ENCODE assay signal across 21 mouse cellular contexts in the genomic region with DNA sequence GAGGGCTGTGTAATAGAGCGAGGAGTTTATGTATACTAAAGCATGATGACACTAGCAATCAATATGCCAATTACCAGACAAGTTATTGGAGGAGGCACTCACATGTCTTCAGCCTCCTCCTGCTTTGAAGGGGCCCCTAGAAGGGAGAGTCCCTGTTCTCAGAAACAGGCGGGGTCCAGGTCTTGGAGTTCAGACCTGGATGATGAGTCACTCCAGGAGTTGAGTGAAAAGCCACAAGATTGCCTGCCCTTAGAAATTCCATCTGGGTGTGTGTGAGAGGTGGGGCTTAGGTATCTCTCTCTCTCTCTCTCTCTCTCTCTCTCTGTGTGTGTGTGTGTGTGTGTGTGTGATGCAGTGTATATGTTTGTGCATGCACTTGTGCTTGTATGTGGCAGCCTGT.
DNase-seq lines count a peak whose midpoint lies in the region; ATAC-seq lines count a peak whose summit lies in the region.
"Had no signal": no experiment of that assay in that cellular context is flagged by ENCODE, and none has a peak within 500 bp of the region (broad histone marks: within the 10 kb centered on the region; RNA-seq: fewer than 3 reads in every experiment).

No protein-coding gene starts in this region.

- H3K4me1 ChIP-seq in embryonic facial prominence, embryonic 14.5 days (ENCODE audit: control insufficient read depth, insufficient read depth, low read length) = peaks cover 8% of the 10 kb centered on the region; the same call in 1 of the 2 replicates
- peaks cover 26% of the 10 kb centered on the region for H3K4me1 ChIP-seq in embryonic facial prominence, embryonic 10.5 days
- H3K4me1 ChIP-seq: heart, embryonic 15.5 days; hindbrain, embryonic 12.5 days; liver, embryonic 12.5 days had no signal

- H3K27ac ChIP-seq in embryonic facial prominence, embryonic 14.5 days (replicated peaks; ENCODE audit: low read depth, low read length) = no peak overlapping the region
- H3K27ac ChIP-seq in embryonic facial prominence, embryonic 10.5 days (replicated peaks) = no peak overlapping the region
- H3K27ac ChIP-seq: gastrocnemius, adult 2 months; heart, embryonic 15.5 days; hindbrain, embryonic 12.5 days; liver, embryonic 12.5 days; midbrain, embryonic 12.5 days had no signal

- no peak overlapping the region for H3K4me2 ChIP-seq in embryonic facial prominence, embryonic 14.5 days (ENCODE audit: low read depth, low read length)
- H3K4me2 ChIP-seq: heart, embryonic 15.5 days; hindbrain, embryonic 12.5 days; liver, embryonic 12.5 days; midbrain, embryonic 12.5 days had no signal

- no peak overlapping the region for H3K9ac ChIP-seq in embryonic facial prominence, embryonic 14.5 days (ENCODE audit: low read depth, low read length)
- H3K9ac ChIP-seq: heart, embryonic 15.5 days; hindbrain, embryonic 12.5 days; liver, embryonic 12.5 days; midbrain, embryonic 12.5 days had no signal

- no peak overlapping the region for H3K4me3 ChIP-seq in embryonic facial prominence, embryonic 14.5 days (ENCODE audit: low read depth, low read length)
- no peak overlapping the region for H3K4me3 ChIP-seq in embryonic facial prominence, embryonic 10.5 days
- H3K4me3 ChIP-seq: erythroblast, embryonic 14.5 days; gastrocnemius, adult 2 months; heart, embryonic 15.5 days; hindbrain, embryonic 12.5 days; liver, embryonic 12.5 days; midbrain, embryonic 12.5 days; myocyte had no signal

- 43% methylated on average over 2 of the region's 2 CpGs for WGBS in embryonic facial prominence, embryonic 14.5 days
- 35% methylated on average over 2 of the region's 2 CpGs for WGBS in embryonic facial prominence, embryonic 10.5 days

- H3K36me3 ChIP-seq in embryonic facial prominence, embryonic 14.5 days (ENCODE audit: control insufficient read depth, insufficient read depth, low read length) = no peaks in the 10 kb centered on the region
- no peaks in the 10 kb centered on the region for H3K36me3 ChIP-seq in embryonic facial prominence, embryonic 10.5 days (replicated peaks)
- H3K36me3 ChIP-seq: heart, embryonic 15.5 days; hindbrain, embryonic 12.5 days; liver, embryonic 12.5 days; midbrain, embryonic 12.5 days had no signal

- H3K27me3 ChIP-seq in embryonic facial prominence, embryonic 14.5 days (replicated peaks; ENCODE audit: control insufficient read depth, insufficient read depth, low read length) = no peaks in the 10 kb centered on the region; the same call in 1 of the 2 replicates
- H3K27me3 ChIP-seq in embryonic facial prominence, embryonic 10.5 days (replicated peaks; ENCODE audit: low read depth, poor library complexity, severe bottlenecking) = no peaks in the 10 kb centered on the region; the same call in 1 of the 2 replicates
- H3K27me3 ChIP-seq: heart, embryonic 15.5 days; hindbrain, embryonic 12.5 days; liver, embryonic 12.5 days; midbrain, embryonic 12.5 days had no signal

- ATAC-seq in embryonic facial prominence, embryonic 14.5 days (ENCODE audit: low read depth) = no peak
- no peak for ATAC-seq in CD4-positive, CD25-positive, alpha-beta regulatory T cell, adult 4 months
- ATAC-seq: forebrain, embryonic 16.5 days; liver, embryonic 12.5 days had no signal

- DNase-seq in embryonic facial prominence, embryonic 14.5 days (ENCODE audit: low spot score) = peak; percentile 43
- DNase-seq in embryonic facial prominence, embryonic 10.5 days (ENCODE audit: low spot score) = no peak
- peak; percentile 46 for DNase-seq in urinary bladder, postnatal 14 days (ENCODE audit: low spot score)
- no peak for DNase-seq in urinary bladder, postnatal 4 days (ENCODE audit: low spot score in 2 of 2)
- peak; percentile 27 for DNase-seq in mesoderm, embryonic 11.5 days (ENCODE audit: low read depth, low spot score)
- no peak for DNase-seq in layer of hippocampus, postnatal 36 days
- no peak for DNase-seq in spleen, postnatal 14 days (ENCODE audit: low spot score in 2 of 2)
- DNase-seq: adrenal gland, postnatal 10 days; cerebellum, adult 2 months; gastrocnemius, adult 2 months; heart, adult 11 months; lung, postnatal 36 days; thymus, adult 18-20 months had no signal

- no peaks in the 10 kb centered on the region for H3K9me3 ChIP-seq in embryonic facial prominence, embryonic 14.5 days (ENCODE audit: control insufficient read depth, low read length)
- no peaks in the 10 kb centered on the region for H3K9me3 ChIP-seq in embryonic facial prominence, embryonic 10.5 days
- H3K9me3 ChIP-seq: heart, embryonic 15.5 days; hindbrain, embryonic 12.5 days; liver, embryonic 12.5 days; midbrain, embryonic 12.5 days had no signal

Comparison
In these comparisons a context has a peak if more than half of its experiments do, and no peak if none do; other contexts are left out.
1. DNase-seq: peak in embryonic facial prominence, embryonic 14.5 days (single experiment), urinary bladder, postnatal 14 days (single experiment) and mesoderm, embryonic 11.5 days (single experiment); none in embryonic facial prominence, embryonic 10.5 days (single experiment), urinary bladder, postnatal 4 days (0 of 2), layer of hippocampus, postnatal 36 days (0 of 2) and spleen, postnatal 14 days (0 of 2).